21 mouse cellular contexts compared by ENCODE assay signal in the genomic region with DNA sequence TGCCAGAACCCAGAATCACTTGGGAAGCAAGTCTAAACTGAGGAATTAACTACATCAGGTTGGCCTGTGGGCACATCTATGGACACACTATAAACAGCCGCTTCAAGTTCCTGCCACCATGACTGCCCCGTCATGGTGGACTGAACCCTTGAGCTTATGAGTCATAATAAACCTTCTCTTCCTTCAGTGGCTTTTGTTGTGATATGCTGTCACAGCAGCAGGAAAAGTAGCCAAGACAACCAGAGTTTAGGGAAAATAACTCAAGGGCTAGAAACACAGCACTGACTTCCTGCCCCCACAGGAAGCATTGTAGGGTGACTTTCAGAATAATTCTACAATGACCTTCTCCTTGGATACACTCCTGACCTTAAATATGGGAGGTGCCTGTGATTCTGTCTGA. TPM values are rescaled to one million over a fixed set of nuclear protein-coding genes. Genes with fewer than 3 reads are reported as not detected.
A peak's percentile ranks its signal among the peaks of the same experiment; 100 is the strongest.
DNase-seq lines count a peak whose midpoint lies in the region; ATAC-seq and TF ChIP-seq lines count a peak whose summit lies in the region.
"Had no signal": no experiment of that assay in that cellular context is flagged by ENCODE, and none has a peak within 500 bp of the region (broad histone marks: within the 10 kb centered on the region; RNA-seq: fewer than 3 reads in every experiment).

No protein-coding gene starts in this region.

- TF ChIP-seq CTCF in intestine, postnatal 0 days (IDR thresholded peaks at IDR 0.05; ENCODE audit: low read depth): no peak
- TF ChIP-seq CTCF in CH12.LX (conservative IDR thresholded peaks at IDR 0.05 in 1 of 2, IDR thresholded peaks at IDR 0.05 in 1 of 2; ENCODE audit: low read depth in 2 of 2, low read length in 2 of 2): no peak

- peak; percentile 22; the same call in 1 of the 2 replicates for ATAC-seq in intestine, postnatal 0 days
- no peak for ATAC-seq in intestine, embryonic 16.5 days
- ATAC-seq in inflammation-experienced regulatory T-cells, adult 6 months: peak; percentile 57
- ATAC-seq in forebrain, embryonic 13.5 days: no peak
- ATAC-seq in kidney, embryonic 15.5 days (replicated peaks; ENCODE audit: low FRiP score): no peak
- ATAC-seq: forebrain, embryonic 16.5 days; hindbrain, postnatal 0 days had no signal

- no peaks in the 10 kb centered on the region for H3K36me3 ChIP-seq in intestine, postnatal 0 days (ENCODE audit: control insufficient read depth, insufficient read depth)
- H3K36me3 ChIP-seq in intestine, embryonic 16.5 days (ENCODE audit: control insufficient read depth, insufficient read depth, low read length): no peaks in the 10 kb centered on the region
- H3K36me3 ChIP-seq in CH12.LX (replicated peaks in 1 of 2; ENCODE audit: control insufficient read depth in 1 of 2, insufficient read depth in 1 of 2, low read length in 1 of 2): peaks cover 0 to 4% of the 10 kb centered on the region in 2 experiments
- H3K36me3 ChIP-seq in forebrain, embryonic 13.5 days (ENCODE audit: poor library complexity, severe bottlenecking): no peaks in the 10 kb centered on the region
- H3K36me3 ChIP-seq in kidney, embryonic 15.5 days: no peaks in the 10 kb centered on the region
- H3K36me3 ChIP-seq: embryonic facial prominence, embryonic 12.5 days; heart, embryonic 13.5 days; hindbrain, embryonic 13.5 days had no signal

- WGBS in intestine, postnatal 0 days: 77% methylated on average over 2 of the region's 2 CpGs
- 93% methylated on average over 2 of the region's 2 CpGs for WGBS in intestine, embryonic 16.5 days
- 95% methylated on average over 2 of the region's 2 CpGs for WGBS in forebrain, embryonic 13.5 days
- 82% methylated on average over 2 of the region's 2 CpGs for WGBS in kidney, embryonic 15.5 days

- H3K4me1 ChIP-seq in intestine, postnatal 0 days (replicated peaks; ENCODE audit: control insufficient read depth, insufficient read depth, low read length): no peaks in the 10 kb centered on the region
- no peaks in the 10 kb centered on the region for H3K4me1 ChIP-seq in intestine, embryonic 16.5 days (ENCODE audit: control insufficient read depth, insufficient read depth, low read length)
- peaks cover 14 to 58% of the 10 kb centered on the region in 2 experiments; a peak in 3 of 4 replicates for H3K4me1 ChIP-seq in CH12.LX (ENCODE audit: control insufficient read depth in 1 of 2, insufficient read depth in 2 of 2)
- H3K4me1 ChIP-seq in forebrain, embryonic 13.5 days: peaks cover 11% of the 10 kb centered on the region
- H3K4me1 ChIP-seq in kidney, embryonic 15.5 days: no peaks in the 10 kb centered on the region
- H3K4me1 ChIP-seq: embryonic facial prominence, embryonic 12.5 days had no signal

- no peak overlapping the region for H3K4me2 ChIP-seq in intestine, postnatal 0 days (replicated peaks; ENCODE audit: low read depth)
- H3K4me2 ChIP-seq in intestine, embryonic 16.5 days (ENCODE audit: low read depth, low read length): no peak overlapping the region
- H3K4me2 ChIP-seq in CH12.LX (ENCODE audit: insufficient read depth, low read depth, poor library complexity, severe bottlenecking): peak overlapping the region; percentile 32; the same call in 1 of the 2 replicates
- H3K4me2 ChIP-seq in forebrain, embryonic 13.5 days: no peak overlapping the region
- H3K4me2 ChIP-seq in kidney, embryonic 15.5 days: no peak overlapping the region
- H3K4me2 ChIP-seq: embryonic facial prominence, embryonic 12.5 days; heart, embryonic 13.5 days; hindbrain, embryonic 13.5 days had no signal

- in situ Hi-C loops in CH12.LX (cut with MboI; ENCODE audit: low pct_ligation_motif_present, low pct_unique_long_range_greater_than_20kb, low sequenced_read_pairs): no loop called here

- no peaks in the 10 kb centered on the region for H3K27me3 ChIP-seq in intestine, postnatal 0 days (replicated peaks; ENCODE audit: control insufficient read depth, insufficient read depth, low read length)
- H3K27me3 ChIP-seq in intestine, embryonic 16.5 days (replicated peaks; ENCODE audit: control insufficient read depth, insufficient read depth, low read length): no peaks in the 10 kb centered on the region
- H3K27me3 ChIP-seq in CH12.LX (replicated peaks): no peaks in the 10 kb centered on the region
- no peaks in the 10 kb centered on the region for H3K27me3 ChIP-seq in forebrain, embryonic 13.5 days
- no peaks in the 10 kb centered on the region for H3K27me3 ChIP-seq in kidney, embryonic 15.5 days
- H3K27me3 ChIP-seq: embryonic facial prominence, embryonic 12.5 days; heart, embryonic 13.5 days; hindbrain, embryonic 13.5 days had no signal

- no peaks in the 10 kb centered on the region for H3K79me2 ChIP-seq in CH12.LX (replicated peaks; ENCODE audit: control insufficient read depth, extremely low read depth, insufficient read depth, poor library complexity, severe bottlenecking)

- dilution Hi-C loops in CH12.LX (cut with MboI; ENCODE audit: extremely low pct_ligation_motif_present, extremely low pct_unique_long_range_greater_than_20kb, low sequenced_read_pairs): no loop called here

- no peak overlapping the region for H3K27ac ChIP-seq in intestine, postnatal 0 days (ENCODE audit: low read depth, low read length)
- H3K27ac ChIP-seq in intestine, embryonic 16.5 days (ENCODE audit: low read length): no peak overlapping the region
- H3K27ac ChIP-seq in CH12.LX (ENCODE audit: insufficient read depth, low read depth): no peak overlapping the region
- no peak overlapping the region for H3K27ac ChIP-seq in forebrain, embryonic 13.5 days
- no peak overlapping the region for H3K27ac ChIP-seq in kidney, embryonic 15.5 days
- H3K27ac ChIP-seq: embryonic facial prominence, embryonic 12.5 days; heart, embryonic 13.5 days; hindbrain, embryonic 13.5 days; hindbrain, postnatal 0 days had no signal

- TF ChIP-seq RAD21 in CH12.LX (IDR thresholded peaks at IDR 0.05; ENCODE audit: low read depth, low read length): no peak

- H3K9ac ChIP-seq in intestine, postnatal 0 days (ENCODE audit: low read depth, low read length): no peak overlapping the region
- no peak overlapping the region for H3K9ac ChIP-seq in intestine, embryonic 16.5 days (ENCODE audit: low read depth, low read length)
- no peak overlapping the region for H3K9ac ChIP-seq in CH12.LX (ENCODE audit: insufficient read depth, low read depth)
- no peak overlapping the region for H3K9ac ChIP-seq in forebrain, embryonic 13.5 days
- no peak overlapping the region for H3K9ac ChIP-seq in kidney, embryonic 15.5 days
- H3K9ac ChIP-seq: embryonic facial prominence, embryonic 12.5 days; heart, embryonic 13.5 days; hindbrain, embryonic 13.5 days had no signal

- TF ChIP-seq POLR2A in CH12.LX (IDR thresholded peaks at IDR 0.05; ENCODE audit: low read depth, low read length): no peak

- no peaks in the 10 kb centered on the region for H3K9me3 ChIP-seq in intestine, postnatal 0 days (ENCODE audit: control insufficient read depth)
- no peaks in the 10 kb centered on the region for H3K9me3 ChIP-seq in intestine, embryonic 16.5 days (ENCODE audit: control insufficient read depth, low read length)
- H3K9me3 ChIP-seq in CH12.LX (replicated peaks; ENCODE audit: low read length): peaks cover 2% of the 10 kb centered on the region
- no peaks in the 10 kb centered on the region; the same call in 1 of the 2 replicates for H3K9me3 ChIP-seq in forebrain, embryonic 13.5 days (replicated peaks)
- no peaks in the 10 kb centered on the region for H3K9me3 ChIP-seq in kidney, embryonic 15.5 days (replicated peaks)
- H3K9me3 ChIP-seq: embryonic facial prominence, embryonic 12.5 days; heart, embryonic 13.5 days; hindbrain, embryonic 13.5 days had no signal

- TF ChIP-seq EP300 in CH12.LX (IDR thresholded peaks at IDR 0.05; ENCODE audit: low read length): no peak

- no peak overlapping the region for H3K4me3 ChIP-seq in intestine, postnatal 0 days (ENCODE audit: low read depth, low read length)
- no peak overlapping the region for H3K4me3 ChIP-seq in intestine, embryonic 16.5 days (ENCODE audit: low read length)
- no peak overlapping the region for H3K4me3 ChIP-seq in CH12.LX (replicated peaks in 1 of 3; ENCODE audit: low read depth in 2 of 3, low read length in 2 of 3, poor library complexity in 1 of 3)
- H3K4me3 ChIP-seq in forebrain, embryonic 13.5 days: no peak overlapping the region
- no peak overlapping the region for H3K4me3 ChIP-seq in kidney, embryonic 15.5 days (replicated peaks)
- H3K4me3 ChIP-seq: embryonic facial prominence, embryonic 12.5 days; heart, embryonic 13.5 days; hindbrain, embryonic 13.5 days had no signal

- peak; percentile 17 to 22 for DNase-seq in B cell, adult 2 months
- peak; percentile 27 for DNase-seq in CH12.LX (ENCODE audit: extremely low read depth)
- DNase-seq in embryo, embryonic 10.5 days (ENCODE audit: low spot score): no peak
- DNase-seq: adrenal gland, adult 8-10 months; adrenal gland, postnatal 36 days; cerebellum, adult 2 months; cerebellum, postnatal 10 days; gastrocnemius, postnatal 10 days; heart, postnatal 4 days; kidney, adult 11 months; kidney, adult 9 months had no signal

TF ChIP-seq in CH12.LX, 34 proteins besides CTCF, POLR2A, EP300 and RAD21:
- TF ChIP-seq IRF4 (IDR thresholded peaks at IDR 0.05; ENCODE audit: low read depth, low read length) (no peak), MXI1 (IDR thresholded peaks at IDR 0.05; ENCODE audit: low read depth, low read length) (no peak), CHD1 (IDR thresholded peaks at IDR 0.05; ENCODE audit: low read depth, low read length) (no peak), NELFE (IDR thresholded peaks at IDR 0.05; ENCODE audit: low read depth, low read length) (no peak), MAX (IDR thresholded peaks at IDR 0.05; ENCODE audit: low read length) (no peak)

RNA-seq across cellular contexts. Expression of gene Phlpp1, which starts 27.0 kb away (rescaled TPM):
- polyA plus RNA-seq in intestine, postnatal 0 days (2015; fragmentation: Nextera tagmentation; extraction: Ambion mirVana): 1.6 and 2.3 TPM in 2 replicates
- polyA plus RNA-seq in intestine, embryonic 16.5 days (2015; fragmentation: Nextera tagmentation; extraction: Ambion mirVana): 2.7 and 2.9 TPM in 2 replicates
- total RNA-seq in CH12.LX (2012; rRNA removed) (15.3 and 20.9 TPM in 2 replicates), CH12.LX (2014; rRNA removed) (12.6 and 14.8 TPM in 2 replicates)
- polyA plus RNA-seq in CH12.LX (2012; ENCODE audit: insufficient read length, low read depth): 37.2 and 38.4 TPM in 2 replicates
- 1 to 10 TPM; 4.4 to 7.8 (median 7.6) TPM for polyA plus RNA-seq in inflammation-experienced regulatory T-cells, adult 6 months (2017; shearing (Covaris generic))
- polyA plus RNA-seq in forebrain, embryonic 13.5 days (2015; fragmentation: Nextera tagmentation; extraction: Ambion mirVana): 8.0 and 8.8 TPM in 2 replicates
- 3.2 and 3.5 TPM in 2 replicates for polyA plus RNA-seq in kidney, embryonic 15.5 days (2015; fragmentation: Nextera tagmentation; extraction: Ambion mirVana)

Comparison
In these comparisons a context has a peak if more than half of its experiments do, and no peak if none do; other contexts are left out.
1. ATAC-seq: peak in intestine, postnatal 0 days (single experiment) and inflammation-experienced regulatory T-cells, adult 6 months (single experiment); none in intestine, embryonic 16.5 days (single experiment), forebrain, embryonic 13.5 days (single experiment) and kidney, embryonic 15.5 days (single experiment).